Mouse (Mus musculus): ENCODE results near the gene Lat2.

Lat2 gene

DNA sequence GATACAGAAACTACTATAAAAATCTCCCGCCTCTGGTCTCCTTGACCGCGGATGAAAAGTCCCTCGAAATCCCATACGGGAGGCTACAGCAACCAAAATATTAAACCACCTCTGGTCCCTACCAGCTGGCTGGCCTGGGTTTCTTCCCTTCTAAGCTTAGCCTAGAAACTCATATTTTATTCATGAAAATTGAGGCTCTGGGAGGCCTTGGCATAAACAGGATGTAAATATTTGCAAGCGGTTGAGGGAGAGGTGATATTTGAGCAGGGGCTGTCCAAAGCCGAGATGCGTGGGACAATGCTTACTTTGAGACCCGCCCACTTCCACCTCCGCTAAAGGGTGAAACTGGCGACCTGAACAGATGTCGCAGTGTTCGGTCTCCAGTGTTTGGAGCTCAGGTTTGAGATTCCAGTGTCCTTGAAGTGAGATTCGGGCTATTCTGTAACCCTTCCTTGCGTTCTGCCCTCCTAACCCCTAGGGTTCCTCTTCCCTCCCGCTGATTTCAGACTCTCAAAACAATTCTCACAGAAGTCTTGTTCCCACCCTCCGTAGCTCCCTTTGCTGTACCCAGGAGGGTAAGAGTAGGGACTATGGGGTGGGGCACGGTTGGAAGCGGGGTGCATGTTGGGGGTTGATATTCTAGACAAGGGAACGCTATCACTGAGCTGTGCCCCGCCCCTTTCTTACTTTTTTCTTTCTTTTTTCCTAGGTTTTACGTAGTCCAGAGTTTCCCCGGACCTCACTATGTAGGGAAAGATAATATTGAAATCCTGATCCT is 42.9 kb downstream of the Lat2 start:
- DNase-seq (ENCODE audit: low spot score in 2 of 2): peak in 1 of 2 experiments; percentile 44

DNA sequence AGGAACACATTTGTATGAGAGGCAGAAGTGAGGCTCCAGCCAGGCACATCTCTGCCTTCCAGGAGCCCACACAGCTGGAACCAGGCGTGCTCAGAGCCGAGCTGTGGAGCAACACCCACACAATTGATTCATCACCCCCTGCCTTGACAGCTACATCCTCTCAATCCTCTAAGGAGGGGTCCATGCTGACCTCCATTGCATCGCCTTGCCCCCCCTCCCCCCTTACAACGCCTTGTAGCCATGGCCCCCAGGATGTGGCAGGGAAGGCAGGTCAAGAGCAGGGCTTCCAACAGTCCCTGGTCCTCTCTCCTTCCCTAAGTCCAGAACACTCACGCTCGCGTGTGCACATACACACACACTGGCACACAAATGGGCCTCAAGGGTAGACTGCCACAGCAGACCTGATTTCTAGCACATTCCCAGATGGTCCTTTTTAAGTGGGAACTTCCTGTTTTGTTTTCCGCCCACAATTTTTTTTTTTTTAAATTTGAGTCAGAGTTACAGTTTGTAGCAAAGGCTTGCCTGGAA is 45.8 kb downstream of the Lat2 start:
- DNase-seq (ENCODE audit: low spot score in 2 of 2): no peak

DNA sequence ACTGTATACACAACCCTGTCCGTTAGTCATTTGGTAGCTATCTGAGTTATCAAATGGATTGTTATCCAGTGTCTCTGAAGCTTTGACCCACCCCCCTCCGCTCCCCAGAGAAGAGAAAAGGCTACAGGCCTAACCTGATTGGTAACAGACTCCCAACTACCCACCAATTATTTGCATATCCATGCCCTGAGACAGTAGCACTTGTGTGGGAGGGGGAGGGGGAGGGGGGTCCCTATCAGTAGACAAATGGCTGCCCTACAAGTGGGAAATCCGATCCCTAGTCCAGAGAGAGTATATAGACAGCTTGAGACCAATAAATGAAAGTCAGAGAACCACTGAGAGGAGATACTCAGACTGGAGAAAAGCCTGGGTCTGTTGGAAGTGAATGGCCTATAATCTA is 46.8 kb downstream of the Lat2 start:
- no peak for DNase-seq (ENCODE audit: low spot score in 2 of 2)

DNA sequence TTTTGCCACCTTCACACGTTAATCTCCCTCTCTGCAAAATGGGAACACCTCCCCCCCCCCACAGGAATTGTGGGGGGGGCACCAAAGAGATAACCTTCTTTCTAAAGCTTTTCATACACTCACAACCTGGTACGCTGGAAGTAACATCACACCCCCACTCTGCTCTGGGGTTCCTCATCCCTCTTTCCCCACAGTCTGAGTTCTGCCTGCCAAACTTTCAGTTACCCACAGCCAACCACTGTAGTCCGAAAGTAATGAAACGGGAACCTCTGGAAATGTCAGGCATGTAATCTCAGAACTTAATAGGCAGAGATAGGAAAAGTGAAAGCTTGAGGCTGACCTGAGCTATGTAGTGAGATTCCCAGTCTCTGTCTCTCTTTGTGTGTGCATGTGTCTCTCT is 47.4 kb downstream of the Lat2 start:
- no peak for DNase-seq (ENCODE audit: low spot score in 2 of 2)

DNA sequence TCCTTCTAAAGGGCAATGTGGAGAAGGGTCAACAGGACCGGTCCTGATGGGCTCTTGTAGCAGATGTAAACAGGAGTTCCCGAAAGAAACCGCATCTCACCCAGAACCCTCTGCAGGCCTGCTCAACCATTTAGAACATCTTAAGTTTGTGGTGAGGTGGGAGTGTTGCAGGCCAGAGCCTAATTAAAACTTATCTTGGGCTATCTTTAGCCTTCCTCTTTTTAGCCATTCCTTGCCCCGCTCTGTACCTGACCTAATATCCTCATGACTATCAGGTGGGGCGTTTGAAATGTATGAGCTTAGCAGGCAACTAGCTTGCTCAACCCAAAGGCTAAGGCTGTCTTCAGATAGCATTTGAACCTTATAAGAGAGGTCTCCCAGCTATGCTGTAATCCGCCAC is 49.1 kb downstream of the Lat2 start:
- DNase-seq (ENCODE audit: low spot score in 2 of 2): no peak

DNA sequence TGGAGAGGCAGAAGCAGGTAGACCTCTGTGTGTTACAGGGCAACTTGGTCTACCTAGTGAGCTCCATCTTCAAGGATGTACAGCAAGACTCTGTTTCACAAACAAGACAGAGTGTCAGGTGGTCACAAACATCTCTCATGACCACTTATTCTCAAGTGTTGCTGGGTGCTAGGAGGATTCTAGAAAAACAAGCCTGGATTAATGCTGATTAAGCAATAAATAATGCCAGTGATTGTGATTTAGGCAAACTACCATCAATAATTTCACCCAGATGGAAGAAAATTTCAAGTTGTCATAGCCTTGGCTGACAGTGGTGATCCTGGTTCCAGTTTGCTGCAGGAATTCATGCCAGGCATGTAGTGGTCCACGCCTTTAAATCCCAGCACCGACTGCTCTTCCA is 50.6 kb downstream of the Lat2 start:
- DNase-seq (ENCODE audit: low spot score in 2 of 2): no peak

DNA sequence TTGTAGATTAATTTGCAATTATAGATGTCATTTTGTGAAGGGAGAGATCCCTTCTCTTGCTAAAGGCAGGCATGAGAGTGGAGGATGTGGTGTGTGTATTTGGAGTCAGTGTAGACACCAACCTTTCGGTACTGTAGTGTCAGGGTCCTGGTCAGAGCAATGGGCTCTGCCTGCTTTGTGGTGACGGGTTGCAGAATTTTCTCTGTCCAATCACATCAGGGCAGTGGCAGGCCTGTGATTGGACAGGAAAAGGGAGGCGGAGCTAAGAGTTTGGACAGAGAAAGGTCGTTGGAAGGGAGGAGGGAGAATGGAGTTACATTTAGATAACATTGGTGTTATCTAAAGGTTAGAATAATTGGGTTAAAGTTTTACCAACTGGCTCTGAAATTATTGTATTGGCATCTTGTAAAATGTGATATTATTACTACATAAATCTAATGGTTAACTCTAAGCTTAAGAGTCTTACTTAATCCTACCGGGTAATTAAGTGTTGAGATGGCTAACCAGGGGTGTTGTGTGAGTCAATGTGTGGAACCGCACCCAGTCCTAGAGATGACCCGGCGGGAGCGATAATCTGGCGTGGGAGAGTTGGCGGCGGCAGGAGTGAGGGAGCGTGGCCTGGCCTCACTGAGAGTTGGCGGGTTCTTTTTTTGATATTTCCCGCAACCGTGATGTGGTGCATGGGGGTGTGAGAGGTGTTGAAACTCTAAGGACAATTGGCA is 54.2 kb downstream of the Lat2 start:
- DNase-seq (ENCODE audit: low spot score in 2 of 2): no peak

DNA sequence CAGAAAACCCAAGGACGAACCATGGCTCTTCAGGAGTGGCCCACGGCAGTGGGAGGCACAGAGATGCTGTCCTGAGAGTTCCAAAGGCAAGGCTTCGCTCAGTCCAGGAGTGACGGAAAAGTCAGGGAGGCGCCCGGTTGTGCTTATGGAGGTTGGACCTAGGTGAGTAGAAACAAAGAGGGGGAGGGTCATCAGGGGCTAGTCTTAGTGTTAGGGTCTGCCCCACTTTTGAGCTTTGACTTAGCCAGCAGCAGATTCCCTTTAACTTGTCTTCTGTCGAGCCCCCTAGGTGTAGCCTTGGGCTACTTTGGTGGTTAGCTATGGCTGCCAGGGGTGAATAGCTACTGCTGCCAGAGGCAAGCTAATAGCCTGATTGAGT is 54.8 kb downstream of the Lat2 start, which contains the start of gene Syna:
Gene Syna, minus strand, starts transcription at position 101 of the 379 bp plus-strand sequence.
- no peak for DNase-seq (ENCODE audit: low spot score in 2 of 2)

DNA sequence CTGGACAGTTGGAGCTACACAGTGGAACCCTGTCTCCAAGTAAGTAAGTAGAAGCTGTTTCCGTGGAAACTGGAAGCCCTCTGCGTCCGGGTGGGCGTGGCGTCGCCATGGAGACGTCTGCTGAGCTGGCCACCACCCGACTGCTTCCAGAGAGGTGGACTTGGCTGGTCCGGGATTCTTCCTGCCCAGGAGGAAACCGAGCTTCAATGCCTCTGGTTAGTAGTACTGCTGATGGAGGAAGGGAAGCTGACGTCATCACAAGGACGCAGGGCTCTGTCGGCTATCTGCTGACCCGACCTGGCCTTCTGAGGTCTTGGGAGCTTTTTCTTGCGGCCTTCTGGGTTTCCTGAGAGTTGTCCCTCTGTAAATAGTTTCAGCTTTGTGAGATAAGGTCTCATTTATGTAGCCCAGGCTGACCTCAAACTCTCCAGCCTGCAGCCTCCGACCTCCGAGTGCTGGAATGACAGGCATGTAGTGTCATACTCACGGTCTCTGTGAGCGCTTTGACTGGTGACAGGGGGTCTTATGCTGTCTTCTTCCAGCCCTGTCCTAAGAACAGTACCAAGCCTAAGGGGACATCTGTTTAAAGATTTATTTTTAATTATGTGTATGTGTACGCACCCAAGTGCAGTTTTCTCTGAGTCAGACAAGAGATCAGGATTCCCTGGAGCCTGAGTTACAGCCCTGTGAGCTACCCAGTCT is 59.2 kb downstream of the Lat2 start:
- DNase-seq (ENCODE audit: low spot score in 2 of 2): peak in 1 of 2 experiments; percentile 86

DNA sequence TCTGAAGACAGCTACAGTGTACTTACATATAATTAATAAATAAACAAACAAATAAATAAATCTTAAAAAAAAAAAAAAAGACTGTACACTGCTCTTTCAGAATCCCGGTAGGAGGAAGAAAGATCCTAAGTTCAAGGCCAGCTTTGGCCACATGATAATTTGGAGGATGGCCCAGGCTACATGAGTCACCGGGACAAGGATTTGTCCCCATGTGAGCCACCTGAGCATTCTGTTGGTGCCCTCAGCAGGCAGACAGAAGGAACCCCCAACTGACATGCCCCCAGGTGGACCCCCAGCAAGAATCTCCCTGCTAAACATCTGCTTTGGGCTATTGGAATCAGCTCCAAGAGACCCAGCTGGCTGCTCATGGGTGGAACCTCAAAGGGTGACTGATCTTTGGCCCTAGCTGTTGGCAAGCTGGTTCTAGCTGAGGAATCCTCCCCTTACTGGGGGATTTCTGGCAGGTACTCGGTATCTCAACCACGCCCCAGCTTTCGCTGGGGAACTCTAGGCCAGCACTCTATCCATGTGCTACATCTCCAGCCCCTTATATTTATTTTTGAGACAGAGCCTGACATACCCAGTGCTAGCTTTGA is 60.8 kb downstream of the Lat2 start:
- DNase-seq (ENCODE audit: low spot score in 2 of 2): no peak

DNA sequence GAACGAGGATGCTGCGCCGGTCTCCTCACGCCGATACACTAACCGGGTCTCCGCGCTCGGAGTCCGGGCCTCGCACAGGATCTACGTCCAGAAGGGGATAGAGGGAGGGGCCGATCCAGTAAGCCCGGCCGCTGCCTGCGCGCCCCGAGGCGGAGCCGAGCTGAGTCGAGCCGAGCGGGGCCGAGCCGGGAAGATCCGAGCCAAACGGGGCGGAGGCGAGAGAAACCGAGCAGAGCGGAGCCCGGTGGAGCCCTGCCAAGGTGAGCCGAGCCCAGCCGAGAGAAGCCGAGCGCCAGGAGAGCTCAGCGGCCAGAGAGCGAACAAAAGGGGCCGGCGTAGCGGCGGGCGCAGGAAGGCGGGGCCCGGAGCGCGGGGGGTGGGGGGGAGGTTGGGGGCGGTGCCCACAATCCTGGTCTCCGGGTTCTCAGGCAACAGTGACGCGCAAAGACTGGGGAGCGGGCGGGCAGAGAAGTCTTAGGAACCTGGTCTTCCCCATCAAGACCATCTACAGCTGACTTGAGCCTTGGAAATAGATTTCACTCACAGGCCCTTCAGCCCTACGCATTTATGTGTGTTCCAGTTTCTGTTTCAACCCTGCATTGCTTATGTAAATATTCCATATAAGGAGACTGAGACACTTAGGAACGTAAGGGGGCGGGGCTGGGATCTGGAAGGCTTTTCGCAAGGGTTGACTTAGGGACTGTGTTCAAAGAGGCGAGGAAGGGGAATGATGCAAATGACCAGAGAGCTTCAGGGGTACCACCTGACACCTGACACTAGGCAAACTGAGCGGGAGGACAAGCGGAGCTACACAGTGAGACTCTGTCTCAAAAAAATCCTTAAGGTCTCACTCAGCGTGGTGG is 62.5 kb downstream of the Lat2 start, which contains the start of gene Clip2:
Gene Clip2, minus strand, starts transcription at position 325 of the 863 bp plus-strand sequence.
- peak; percentile 91 to 98 for DNase-seq (ENCODE audit: low spot score in 2 of 2)

DNA sequence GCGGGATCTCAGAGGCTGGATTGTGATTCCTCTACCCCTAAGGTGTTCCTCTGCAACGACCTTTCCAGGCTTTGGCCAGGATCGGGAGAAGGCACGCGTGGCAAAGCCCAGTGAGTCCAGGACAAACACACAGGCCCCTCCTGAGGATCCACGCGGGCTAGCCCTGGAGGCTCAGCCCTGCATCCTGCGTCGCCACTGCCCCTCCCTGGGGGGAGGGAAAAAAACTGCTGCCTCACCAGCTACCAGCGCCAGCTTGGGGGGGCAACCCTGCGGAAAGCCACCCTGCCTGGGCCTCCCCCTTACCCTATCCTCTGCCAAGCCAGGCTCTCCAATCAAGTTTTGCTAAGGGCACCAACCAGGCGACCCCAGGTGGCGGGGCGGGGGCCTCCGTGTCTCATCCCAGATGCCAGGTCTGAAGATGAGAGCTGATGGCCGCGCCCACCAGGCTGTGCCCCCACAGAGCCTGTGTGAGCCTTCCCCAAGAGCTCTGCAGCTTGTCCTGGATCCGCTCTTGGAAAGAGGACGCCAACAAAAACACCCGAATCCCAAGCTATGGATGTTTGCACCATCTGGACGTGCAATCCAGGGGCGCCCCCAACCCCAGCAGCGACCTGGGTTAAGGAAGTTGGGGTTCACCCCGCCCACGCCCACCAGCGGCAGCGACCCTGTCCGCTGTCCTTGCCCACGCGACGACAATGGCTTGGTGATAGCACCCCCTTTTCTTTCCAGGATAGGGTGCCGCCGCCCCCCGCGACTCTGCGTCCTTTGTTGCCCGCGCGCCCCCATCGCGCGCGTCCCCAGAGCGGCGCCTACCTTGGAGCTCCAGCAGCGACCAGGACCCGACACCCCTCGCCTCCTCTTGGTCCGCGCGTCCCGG is 63.4 kb downstream of the Lat2 start:
- peak in 1 of 2 experiments; percentile 57 for DNase-seq (ENCODE audit: low spot score in 2 of 2)

DNA sequence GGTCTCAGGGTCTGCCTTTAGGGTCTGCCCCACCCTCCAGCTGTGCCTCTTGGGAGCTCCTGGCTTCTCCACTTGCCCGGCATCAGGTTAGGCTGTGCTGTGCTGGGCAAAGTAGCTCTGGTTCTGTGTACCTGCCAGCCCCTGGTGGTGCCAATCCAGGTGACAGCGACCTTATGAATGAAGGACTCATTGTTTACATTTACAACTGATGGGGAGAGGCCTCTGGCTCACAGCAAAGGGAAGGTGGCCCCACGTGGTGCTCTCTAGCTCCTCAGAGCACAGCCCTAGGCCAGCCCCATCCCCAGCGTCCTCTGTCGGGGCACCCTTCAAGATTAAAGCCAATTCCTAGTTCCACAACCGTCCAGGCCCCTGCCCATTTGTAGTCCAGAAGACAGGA is 64.0 kb downstream of the Lat2 start:
- DNase-seq (ENCODE audit: low spot score in 2 of 2): no peak

Measured in left cerebral cortex, adult 9 months (tissue).